In genomic region chr16:49906940-49907339, GRCm38 (mm10) we compare ENCODE assay signal across 6 mouse cellular contexts.
"Had no signal": no experiment of that assay in that cellular context is flagged by ENCODE, and none has a peak within 500 bp of the region (broad histone marks: within the 10 kb centered on the region; RNA-seq: fewer than 3 reads in every experiment).

No protein-coding gene starts in this region.

- H3K4me3 ChIP-seq: kidney, embryonic 15.5 days; limb, embryonic 13.5 days; midbrain, embryonic 13.5 days had no signal

- DNase-seq: layer of hippocampus, adult 9-11 months; right cerebral cortex, adult 18-20 months; thymus, postnatal 4 days had no signal

- H3K9ac ChIP-seq: kidney, embryonic 15.5 days; limb, embryonic 13.5 days; midbrain, embryonic 13.5 days had no signal

- H3K27ac ChIP-seq: kidney, embryonic 15.5 days; midbrain, embryonic 13.5 days had no signal

- H3K36me3 ChIP-seq: limb, embryonic 13.5 days had no signal

- H3K27me3 ChIP-seq: kidney, embryonic 15.5 days; limb, embryonic 13.5 days; midbrain, embryonic 13.5 days had no signal

- H3K9me3 ChIP-seq: kidney, embryonic 15.5 days; limb, embryonic 13.5 days; midbrain, embryonic 13.5 days had no signal

- H3K4me2 ChIP-seq: kidney, embryonic 15.5 days; midbrain, embryonic 13.5 days had no signal
